Mouse (Mus musculus) thymus, adult 18-20 months (tissue): ENCODE results near the gene Ube4b.

Experiments used
- DNase-seq, 2 experiments: peaks; one replicate each; pipeline ENCODE4 v3.0.0; 2022; ENCODE audit warnings: mixed read lengths in 2 of 2

Gene Ube4b

GRCm38 (mm10) chr4:149393311-149393995, 33.1 kb downstream of the Ube4b start:
- no peak for DNase-seq

GRCm38 (mm10) chr4:149392359-149392758, 34.2 kb downstream of the Ube4b start:
- DNase-seq = no peak

- DNase-seq = no peak
These were observed 45.5 kb downstream of the Ube4b start for GRCm38 (mm10) chr4:149381001-149381400.

- DNase-seq = no peak
These were observed 46.7 kb downstream of the Ube4b start for GRCm38 (mm10) chr4:149379881-149380280.

- DNase-seq = no peak
These were observed 47.7 kb downstream of the Ube4b start for GRCm38 (mm10) chr4:149378819-149379218.

- no peak for DNase-seq
These were observed 50.5 kb downstream of the Ube4b start for GRCm38 (mm10) chr4:149376034-149376433.

GRCm38 (mm10) chr4:149374662-149375061, 51.9 kb downstream of the Ube4b start:
- peak; percentile 32 to 41 for DNase-seq

- no peak for DNase-seq
These were observed 52.6 kb downstream of the Ube4b start for GRCm38 (mm10) chr4:149373927-149374326.

- peak in 1 of 2 experiments; percentile 14 for DNase-seq
These were observed 53.1 kb downstream of the Ube4b start for GRCm38 (mm10) chr4:149373431-149373830.

- DNase-seq = no peak
These were observed 60.7 kb downstream of the Ube4b start for GRCm38 (mm10) chr4:149365702-149366370.

- DNase-seq = no peak
These were observed 61.7 kb downstream of the Ube4b start for GRCm38 (mm10) chr4:149364896-149365295.

- DNase-seq = no peak
These were observed 65.5 kb downstream of the Ube4b start for GRCm38 (mm10) chr4:149361051-149361450.

GRCm38 (mm10) chr4:149360647-149361046, 65.9 kb downstream of the Ube4b start:
- DNase-seq = no peak

GRCm38 (mm10) chr4:149357982-149358381, 68.6 kb downstream of the Ube4b start:
- DNase-seq = no peak

- DNase-seq = no peak
These were observed 71.9 kb downstream of the Ube4b start for GRCm38 (mm10) chr4:149354671-149355070.

GRCm38 (mm10) chr4:149351596-149352150, 74.9 kb downstream of the Ube4b start:
- no peak for DNase-seq

GRCm38 (mm10) chr4:149348963-149349362, 77.6 kb downstream of the Ube4b start:
- no peak for DNase-seq

- no peak for DNase-seq
These were observed 80.7 kb downstream of the Ube4b start for GRCm38 (mm10) chr4:149345873-149346272.

GRCm38 (mm10) chr4:149344311-149344710, 82.2 kb downstream of the Ube4b start:
- no peak for DNase-seq

GRCm38 (mm10) chr4:149340680-149341079, 85.9 kb downstream of the Ube4b start:
- DNase-seq = no peak

GRCm38 (mm10) chr4:149339426-149340214, 86.9 kb downstream of the Ube4b start:
- no peak for DNase-seq

- no peak for DNase-seq
These were observed 88.4 kb downstream of the Ube4b start for GRCm38 (mm10) chr4:149338137-149338536.

- no peak for DNase-seq
These were observed 89.2 kb downstream of the Ube4b start for GRCm38 (mm10) chr4:149337353-149337752.
